Mouse (Mus musculus) E14TG2a.4 (cell line): ENCODE results near the gene Gm37240.
A peak's percentile ranks its signal among the peaks of the same experiment; 100 is the strongest.
"Not testable (repeated sequence)": the region's sequence is repeated elsewhere in the genome, so short reads cannot be mapped to it uniquely, and the experiment has no call there.

Experiments used
- H3K27me3 ChIP-seq: 2 replicates; pipeline ENCODE4 v1.6.1; 2014; ENCODE audit warnings: low read length, control low read depth; ENCODE audit not compliant: insufficient read depth
- H3K36me3 ChIP-seq: 2 replicates; pipeline ENCODE4 v1.6.1; 2014; ENCODE audit warnings: low read length, control low read depth; ENCODE audit not compliant: insufficient read depth
- H3K4me1 ChIP-seq: replicated peaks from 2 replicates; pipeline ENCODE4 v1.6.1; 2014; ENCODE audit warnings: low read depth, low read length, control low read depth
- H3K4me3 ChIP-seq: replicated peaks from 2 replicates; pipeline ENCODE4 v1.5.1; 2014; ENCODE audit warnings: mild to moderate bottlenecking, low read length
- H3K9me3 ChIP-seq: 2 replicates; pipeline ENCODE4 v1.6.1; 2014; ENCODE audit warnings: low read length, control low read depth
- CTCF ChIP-seq: conservative IDR thresholded peaks from 2 replicates; pipeline ENCODE4 v1.5.1; 2014; ENCODE audit warnings: low read length
- NANOG ChIP-seq: IDR thresholded peaks from 2 replicates; pipeline ENCODE4 v1.6.1; 2014; ENCODE audit warnings: borderline replicate concordance, low read length, mixed read lengths
- POU5F1 ChIP-seq: IDR thresholded peaks from 2 replicates; pipeline ENCODE4 v1.6.1; 2014; ENCODE audit warnings: low read length, borderline replicate concordance

The Gm37240 gene

GRCm38 (mm10) chr3:84654900-84655784 lies 1232.2 kb downstream of the Gm37240 start:
- Histone ChIP-seq H3K4me1 (peaks cover 49% of the 10 kb centered on the region), H3K27me3 (no peaks in the 10 kb centered on the region), H3K4me3 (peak overlapping the region; percentile 59), H3K36me3 (peaks cover 6% of the 10 kb centered on the region; the same call in 1 of the 2 replicates), H3K9me3 (peaks cover 11% of the 10 kb centered on the region)
- TF ChIP-seq POU5F1 = no peak
- TF ChIP-seq CTCF = no peak
- no peak for TF ChIP-seq NANOG

DNA sequence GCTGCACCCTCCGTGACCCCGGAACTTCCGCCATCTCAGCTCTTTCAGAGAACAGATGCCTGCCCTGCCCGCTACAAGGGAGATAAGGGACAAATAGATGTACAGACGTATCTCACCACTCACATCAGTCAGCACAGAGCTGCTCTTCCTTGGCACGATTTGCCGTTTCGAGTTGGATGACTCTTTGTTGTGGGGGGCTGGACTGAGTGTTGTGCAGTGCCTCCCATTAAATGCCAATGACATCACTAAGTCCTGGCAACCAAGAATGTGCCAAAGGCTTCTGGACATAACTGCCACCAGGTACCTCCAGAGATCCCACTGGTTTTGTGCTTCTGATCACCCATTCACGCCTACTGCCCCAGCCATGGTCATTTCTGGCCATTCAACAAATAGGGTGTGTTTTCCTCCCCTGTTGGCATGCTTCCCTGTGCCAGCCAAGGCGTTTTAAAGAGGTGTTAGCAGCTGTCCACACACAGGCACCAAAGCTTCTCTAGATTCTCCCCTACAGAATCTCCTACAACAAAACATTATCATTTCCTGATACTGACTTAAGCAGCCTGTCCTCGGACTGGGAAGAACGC lies 1233.0 kb downstream of the Gm37240 start:
- peaks cover 6% of the 10 kb centered on the region; the same call in 1 of the 2 replicates for H3K36me3 ChIP-seq
- H3K27me3 ChIP-seq = no peaks in the 10 kb centered on the region
- H3K9me3 ChIP-seq = peaks cover 11% of the 10 kb centered on the region
- H3K4me1 ChIP-seq = peaks cover 49% of the 10 kb centered on the region
- TF ChIP-seq NANOG (no peak), POU5F1 (no peak), CTCF (no peak)
- H3K4me3 ChIP-seq = peak overlapping the region; percentile 59

DNA sequence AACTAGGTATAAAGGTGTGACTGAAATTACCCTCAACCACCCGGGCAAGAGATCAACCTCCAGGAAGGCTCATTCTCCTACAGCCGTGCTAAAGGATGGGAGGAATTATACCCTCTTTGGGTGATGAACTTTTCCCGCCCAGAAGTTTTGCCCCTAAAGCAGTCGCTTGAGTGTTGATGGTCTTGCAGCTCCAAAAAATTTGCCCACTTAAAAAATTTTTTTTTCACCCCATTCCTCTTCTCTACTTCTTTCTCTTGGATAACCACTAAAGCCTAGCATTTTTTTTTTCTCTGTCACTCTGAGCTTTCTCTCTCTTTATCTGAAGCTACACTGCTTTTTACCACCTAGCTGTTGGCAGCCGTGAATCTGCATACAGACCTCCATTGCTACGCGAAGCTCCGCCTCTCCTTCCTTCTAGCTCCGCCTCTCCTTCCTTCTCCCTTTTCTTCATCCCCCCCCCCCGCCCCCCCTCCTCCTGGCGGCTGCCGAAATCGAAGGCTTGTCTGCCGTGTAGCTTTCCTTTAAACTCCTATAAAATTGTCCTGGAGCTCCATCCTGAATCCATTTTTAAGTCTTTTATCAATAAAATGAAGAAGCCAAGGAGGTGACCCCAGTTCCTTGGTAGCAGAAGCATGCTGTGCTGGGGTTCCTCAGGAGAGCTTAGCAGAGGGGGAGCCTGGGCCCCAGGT lies 1233.6 kb downstream of the Gm37240 start:
- H3K36me3 ChIP-seq = peaks cover 5% of the 10 kb centered on the region; the same call in 1 of the 2 replicates
- TF ChIP-seq NANOG = no peak
- TF ChIP-seq POU5F1 = no peak
- no peak for TF ChIP-seq CTCF
- H3K27me3 ChIP-seq = no peaks in the 10 kb centered on the region
- H3K4me3 ChIP-seq = peak overlapping the region; percentile 59
- peaks cover 9% of the 10 kb centered on the region for H3K9me3 ChIP-seq
- peaks cover 53% of the 10 kb centered on the region for H3K4me1 ChIP-seq

- H3K27me3 ChIP-seq = no peaks in the 10 kb centered on the region
- 0 out of 2 replicates have a peak, but pooled peaks cover 3% of the 10 kb centered on the region for H3K9me3 ChIP-seq
- H3K36me3 ChIP-seq = no peaks in the 10 kb centered on the region
- TF ChIP-seq NANOG (no peak), POU5F1 (no peak)
- H3K4me1 ChIP-seq = peaks cover 59% of the 10 kb centered on the region
- H3K4me3 ChIP-seq = peak overlapping the region; percentile 45
Observed at GRCm38 (mm10) chr3:84652643-84653556, 1234.4 kb downstream of the Gm37240 start.

- H3K27me3 ChIP-seq = no peaks in the 10 kb centered on the region
- H3K9me3 ChIP-seq = 0 out of 2 replicates have a peak, but pooled peaks cover 3% of the 10 kb centered on the region
- peaks cover 64% of the 10 kb centered on the region for H3K4me1 ChIP-seq
- TF ChIP-seq NANOG (no peak), POU5F1 (no peak), CTCF (no peak)
- no peaks in the 10 kb centered on the region for H3K36me3 ChIP-seq
- H3K4me3 ChIP-seq = no peak overlapping the region
Observed at GRCm38 (mm10) chr3:84649578-84650327, 1237.6 kb downstream of the Gm37240 start.

- H3K9me3 ChIP-seq, H3K4me3 ChIP-seq, H3K36me3 ChIP-seq, H3K27me3 ChIP-seq: not testable (repeated sequence)
- peaks cover 53% of the 10 kb centered on the region for H3K4me1 ChIP-seq
Observed at GRCm38 (mm10) chr3:84648069-84648468, 1239.2 kb downstream of the Gm37240 start.

DNA sequence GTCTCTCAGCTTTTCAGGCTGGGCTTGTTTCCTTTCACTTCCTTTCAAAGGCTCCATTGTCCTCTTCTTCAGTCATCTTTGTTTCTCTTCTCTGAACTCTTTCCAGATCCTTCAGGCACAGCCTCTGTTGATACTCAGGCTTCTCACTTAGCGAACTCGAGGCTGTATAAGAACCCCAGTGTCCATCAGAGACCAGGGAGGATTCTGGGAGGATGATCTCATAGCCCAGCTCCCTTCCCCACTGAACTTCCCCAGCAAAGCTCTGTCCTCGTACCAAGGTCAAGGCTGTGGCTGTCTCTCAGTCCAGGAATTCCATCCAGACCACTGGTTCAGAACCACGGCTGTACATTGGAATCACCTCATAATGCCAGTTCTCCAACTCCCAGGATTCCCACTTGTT lies 1239.7 kb downstream of the Gm37240 start:
- Histone ChIP-seq H3K9me3 (0 out of 2 replicates have a peak, but pooled peaks cover 3% of the 10 kb centered on the region), H3K4me3 (no peak overlapping the region; the same call in 1 of the 2 replicates), H3K27me3 (no peaks in the 10 kb centered on the region), H3K4me1 (peaks cover 53% of the 10 kb centered on the region), H3K36me3 (no peaks in the 10 kb centered on the region)
- TF ChIP-seq CTCF (no peak), POU5F1 (no peak), NANOG (no peak)
